Mouse (Mus musculus) cerebellum, adult 2 months (tissue): ENCODE results near the gene Cdca7l.
"Not testable (repeated sequence)": the region's sequence is repeated elsewhere in the genome, so short reads cannot be mapped to it uniquely, and the experiment has no call there.

Experiments
- CTCF ChIP-seq: fragments of 200-500 bp; IDR thresholded peaks from 2 replicates; pipeline ENCODE4 v1.5.1; 2011; ENCODE audit warnings: low read depth, mild to moderate bottlenecking, control low read depth, low read length, moderate library complexity, borderline replicate concordance; ENCODE audit not compliant: insufficient read depth
- POLR2A ChIP-seq: fragments of 200-500 bp; IDR thresholded peaks from 2 replicates; pipeline ENCODE4 v1.6.1; 2011; ENCODE audit warnings: low read length, control low read depth, borderline replicate concordance; ENCODE audit not compliant: insufficient read depth

- TF ChIP-seq CTCF, POLR2A: not testable (repeated sequence)
Observed at GRCm38 (mm10) chr12:117905232-117905840, 101.2 kb downstream of the Cdca7l start.
